Mouse (Mus musculus): ENCODE measurements at regions not wholly inside any gene's neighbourhood (a gene's known extent, or its start where the extent isn't known, plus 50 kb on each side); places are given as distances from the start of the nearest gene placed in this dataset.

DNA sequence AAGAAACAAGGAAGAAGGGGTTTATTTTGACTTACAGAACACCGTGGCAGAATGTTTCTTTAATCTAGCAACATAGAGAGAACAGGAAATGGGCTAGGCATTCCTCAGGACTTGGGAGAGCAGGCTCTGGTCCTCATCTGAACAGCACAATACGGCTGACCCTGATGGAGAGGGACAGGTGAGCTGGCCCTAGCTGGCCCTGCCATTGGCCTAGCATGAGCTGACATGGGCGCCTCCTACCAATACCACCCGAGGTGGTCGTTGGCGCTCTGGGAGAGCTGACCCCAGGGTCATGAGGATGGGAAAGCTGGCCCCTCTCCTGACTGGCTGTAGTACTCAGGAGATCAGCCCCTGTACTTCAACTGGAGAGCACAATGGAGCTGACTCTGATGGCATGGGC lies 718.4 kb upstream of the Tbl1xr1 start:
- no peak for TF ChIP-seq CTCF (conservative IDR thresholded peaks at IDR 0.05 in 1 of 2, IDR thresholded peaks at IDR 0.05 in 1 of 2; ENCODE audit: low read depth in 2 of 2, low read length in 2 of 2)
- no peak for TF ChIP-seq POLR2A (IDR thresholded peaks at IDR 0.05; ENCODE audit: low read depth, low read length)
- TF ChIP-seq EP300 (IDR thresholded peaks at IDR 0.05; ENCODE audit: low read length): no peak
- no peak for TF ChIP-seq MXI1 (IDR thresholded peaks at IDR 0.05; ENCODE audit: low read depth, low read length)
- TF ChIP-seq KAT2A (IDR thresholded peaks at IDR 0.05; ENCODE audit: insufficient replicate concordance, low read length): no peak
- TF ChIP-seq TBP (conservative IDR thresholded peaks at IDR 0.05; ENCODE audit: low read depth, low read length): no peak
- TF ChIP-seq SIN3A (IDR thresholded peaks at IDR 0.05; ENCODE audit: low read length): no peak

Measured in CH12.LX (cell line).